Mouse (Mus musculus): ENCODE data around the gene Egflam.

The Egflam gene

GRCm38 (mm10) chr15:7290003-7290402 lies 108.2 kb downstream of the Egflam start:
- DNase-seq, result no peak

DNA sequence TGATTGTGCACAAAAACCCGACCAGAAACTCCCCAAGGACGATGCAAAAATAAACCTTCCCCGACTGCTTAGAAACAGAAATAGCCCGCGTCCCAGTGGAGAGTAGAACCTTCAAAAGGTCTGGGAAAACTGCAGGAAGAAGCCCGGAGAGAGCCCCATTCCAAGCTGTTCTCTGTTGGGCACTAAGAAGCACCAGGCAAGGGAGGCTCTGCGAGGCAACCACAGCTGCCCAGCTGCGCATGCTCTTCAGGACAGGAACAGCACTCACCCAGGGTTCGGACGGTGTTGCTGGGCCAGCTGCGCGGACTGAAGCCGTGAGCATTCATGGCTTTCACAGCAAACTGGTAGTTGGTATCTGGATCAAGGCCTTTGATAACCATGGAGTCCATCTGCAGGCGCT lies 108.7 kb downstream of the Egflam start:
- DNase-seq, result no peak

GRCm38 (mm10) chr15:7288841-7289424 lies 109.3 kb downstream of the Egflam start:
- DNase-seq, result no peak

DNA sequence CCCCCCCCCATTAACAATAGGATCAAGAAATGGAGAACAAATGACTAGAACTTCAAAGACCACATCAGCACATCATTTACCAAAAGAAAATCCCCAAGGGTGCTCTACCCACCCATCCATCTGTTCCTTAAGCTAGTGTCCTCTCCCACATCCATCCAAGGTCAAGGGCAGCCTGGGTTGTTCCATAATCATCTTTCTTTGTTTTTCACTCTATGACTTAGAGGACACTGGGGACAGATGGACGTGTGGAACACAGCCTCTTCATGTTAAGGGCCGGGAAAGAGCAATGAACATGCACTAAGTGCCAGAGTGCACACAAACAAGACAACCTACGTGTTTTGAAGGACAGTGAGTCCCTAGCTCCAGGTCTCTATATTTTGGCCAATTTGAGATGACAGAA lies 110.3 kb downstream of the Egflam start:
- DNase-seq, result no peak

GRCm38 (mm10) chr15:7281579-7281978 lies 116.6 kb downstream of the Egflam start:
- DNase-seq, result no peak

DNA sequence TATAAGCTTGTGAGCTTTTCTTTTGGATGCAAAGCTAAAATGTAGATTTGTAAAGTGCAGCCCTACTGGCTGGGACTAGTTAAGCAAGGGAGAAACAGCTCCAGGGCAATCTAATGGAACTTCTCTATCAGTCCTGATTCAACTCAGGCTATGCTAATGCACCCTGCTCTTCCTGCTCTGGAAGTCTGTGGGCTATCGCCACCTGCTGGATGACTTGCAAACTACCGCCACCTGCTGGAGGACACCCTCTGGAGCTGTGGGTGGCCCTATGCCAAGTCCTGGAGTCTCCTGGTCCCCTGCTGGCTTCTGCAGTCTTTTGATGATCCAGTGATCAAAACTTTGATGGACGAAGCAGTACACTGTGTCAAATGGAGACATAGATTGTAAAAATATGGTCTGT lies 134.4 kb downstream of the Egflam start:
- DNase-seq, result peak; percentile 84

DNA sequence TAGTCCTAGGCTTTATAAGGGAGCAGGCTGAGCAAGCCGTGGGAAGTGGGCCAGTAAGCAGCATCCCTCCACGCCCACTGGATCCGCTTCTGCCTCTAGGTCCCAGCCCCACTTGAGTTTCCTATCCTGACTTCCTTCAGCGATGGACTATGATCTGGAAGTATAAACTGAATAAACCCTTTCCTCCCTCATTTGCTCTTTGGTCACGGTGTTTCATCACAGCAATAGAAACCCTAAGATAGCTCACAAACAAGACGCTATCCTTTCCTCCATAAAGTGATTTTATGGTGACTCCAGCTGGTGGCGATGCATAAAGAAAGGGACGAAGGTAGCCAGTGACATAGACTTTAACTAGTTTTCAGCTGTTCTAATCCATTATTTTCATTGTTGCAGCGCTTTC lies 134.9 kb downstream of the Egflam start:
- no peak for DNase-seq

DNA sequence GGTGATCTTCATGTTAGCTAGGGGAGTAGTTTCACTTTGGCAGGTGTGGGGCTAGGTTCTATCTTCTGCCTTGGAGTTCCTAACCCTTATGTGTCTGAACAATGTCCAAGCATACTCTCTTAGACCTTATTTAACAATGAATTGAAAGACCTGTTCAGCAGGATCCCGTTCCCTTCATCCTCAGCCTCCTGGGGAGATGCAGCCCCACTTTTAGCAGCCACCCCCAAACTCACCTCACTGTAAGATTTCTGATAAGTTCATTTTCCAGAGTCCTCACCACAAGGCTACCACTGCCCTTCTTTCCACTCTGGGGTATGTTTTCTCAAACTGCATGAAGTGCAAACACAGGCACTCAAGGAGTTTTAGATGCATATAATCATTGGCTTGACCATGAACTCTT lies 136.8 kb downstream of the Egflam start:
- DNase-seq, result no peak

GRCm38 (mm10) chr15:7256577-7256976 lies 141.6 kb downstream of the Egflam start:
- no peak for DNase-seq

GRCm38 (mm10) chr15:7253326-7253725 lies 144.9 kb downstream of the Egflam start:
- no peak for DNase-seq

DNA sequence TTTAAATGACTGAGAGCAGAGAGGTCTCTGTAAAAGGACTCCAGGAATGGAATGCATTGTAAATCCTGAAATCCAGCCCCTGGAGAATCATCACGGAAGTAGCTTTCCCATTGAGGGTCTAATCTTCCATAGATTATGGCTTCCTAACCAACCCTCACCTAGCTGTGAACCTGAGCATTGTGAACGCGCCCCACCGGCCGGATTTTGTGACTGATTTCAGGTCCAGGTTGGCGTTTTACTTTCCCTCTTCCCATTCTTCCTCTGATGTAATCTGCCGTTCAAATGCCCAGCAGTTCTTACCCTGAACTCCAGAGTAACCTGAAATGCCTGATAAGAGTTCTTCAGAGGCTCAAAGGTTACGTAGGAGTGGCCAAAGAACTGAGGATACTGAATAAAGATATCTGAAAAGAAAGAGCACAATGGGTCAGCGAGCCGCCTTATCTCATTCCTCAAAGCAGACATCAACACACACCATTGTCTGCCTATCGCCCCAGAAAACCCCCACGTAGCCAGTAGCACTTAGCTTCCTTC lies 146.0 kb downstream of the Egflam start:
- DNase-seq, result no peak

GRCm38 (mm10) chr15:7251042-7251441 lies 147.2 kb downstream of the Egflam start:
- no peak for DNase-seq

DNA sequence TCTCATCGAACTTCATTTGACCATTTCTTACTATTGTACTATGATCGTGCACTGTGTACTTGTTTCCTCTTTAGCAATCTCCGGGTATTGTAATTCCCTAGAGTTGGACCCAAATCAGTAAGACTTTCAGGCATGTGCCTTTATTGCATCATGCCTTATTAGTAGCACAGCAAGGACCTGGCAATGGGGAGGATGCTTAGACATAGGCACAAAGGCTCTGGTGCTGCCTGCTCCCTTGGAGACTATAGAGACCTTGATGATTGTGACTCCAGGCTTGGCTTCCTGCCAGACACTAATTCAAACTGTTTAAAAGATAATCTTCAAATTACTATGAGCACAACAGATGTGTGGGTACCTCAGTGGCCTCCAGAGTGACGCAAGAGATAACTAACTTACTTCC lies 149.0 kb downstream of the Egflam start:
- no peak for DNase-seq

- no peak for DNase-seq
Measured at GRCm38 (mm10) chr15:7247321-7247720, 150.9 kb downstream of the Egflam start.

- no peak for DNase-seq
Measured at GRCm38 (mm10) chr15:7242161-7242850, 155.9 kb downstream of the Egflam start.

DNA sequence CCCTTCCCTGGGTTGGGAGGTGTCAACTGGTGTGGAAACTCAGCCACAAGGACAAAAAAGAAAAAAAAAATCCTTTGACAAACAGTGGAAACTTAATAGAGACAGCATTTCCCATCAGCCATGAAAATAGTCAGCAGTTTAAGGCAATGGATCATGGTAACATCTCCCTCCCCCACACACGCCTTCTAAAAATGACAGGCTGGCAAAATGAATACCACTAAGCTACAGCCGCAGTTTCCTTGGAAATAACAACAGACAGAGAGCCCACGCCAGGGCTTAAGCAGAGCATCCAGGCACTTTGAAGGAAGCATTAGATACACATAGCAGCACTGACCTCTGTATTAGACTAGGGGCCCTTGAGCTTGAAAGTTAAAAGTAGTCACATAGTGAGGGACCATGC lies 157.2 kb downstream of the Egflam start:
- DNase-seq, result no peak

GRCm38 (mm10) chr15:7239904-7240303 lies 158.3 kb downstream of the Egflam start:
- DNase-seq, result no peak

GRCm38 (mm10) chr15:7233393-7234090 lies 164.7 kb downstream of the Egflam start:
- no peak for DNase-seq

GRCm38 (mm10) chr15:7226225-7226624 lies 172.0 kb downstream of the Egflam start:
- DNase-seq, result peak; percentile 70

DNA sequence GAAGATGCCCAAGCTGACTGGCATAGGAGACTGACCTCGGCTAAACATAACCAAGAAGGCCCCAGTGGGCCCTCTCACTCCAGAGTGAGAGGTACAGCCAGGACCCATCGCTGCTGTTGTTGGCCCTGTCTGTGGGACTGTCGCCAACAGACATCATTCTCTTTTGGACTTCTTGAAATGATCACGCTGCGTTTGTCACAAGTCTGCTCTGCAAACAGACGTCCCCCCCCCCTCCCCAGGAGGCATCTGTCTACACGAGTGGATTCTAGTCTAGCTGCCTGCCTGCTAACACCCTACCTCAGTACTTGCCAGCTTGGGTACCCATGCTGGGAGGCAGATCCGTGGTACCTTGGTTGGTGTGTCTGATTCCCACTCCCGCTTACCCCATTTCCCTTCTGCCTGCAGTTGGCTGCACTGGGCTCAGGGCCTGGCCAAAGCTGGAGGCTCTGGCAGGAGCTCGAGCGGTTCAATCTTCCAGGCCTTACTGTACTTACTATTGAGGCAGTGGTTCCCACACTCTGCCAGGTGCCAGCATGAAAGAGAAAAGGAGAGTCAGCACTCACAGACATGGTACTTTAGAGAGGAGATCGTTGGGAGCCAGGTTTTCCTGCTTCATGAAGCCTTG lies 173.9 kb downstream of the Egflam start:
- no peak for DNase-seq

- DNase-seq, result no peak
Measured at GRCm38 (mm10) chr15:7222809-7223208, 175.4 kb downstream of the Egflam start.

DNA sequence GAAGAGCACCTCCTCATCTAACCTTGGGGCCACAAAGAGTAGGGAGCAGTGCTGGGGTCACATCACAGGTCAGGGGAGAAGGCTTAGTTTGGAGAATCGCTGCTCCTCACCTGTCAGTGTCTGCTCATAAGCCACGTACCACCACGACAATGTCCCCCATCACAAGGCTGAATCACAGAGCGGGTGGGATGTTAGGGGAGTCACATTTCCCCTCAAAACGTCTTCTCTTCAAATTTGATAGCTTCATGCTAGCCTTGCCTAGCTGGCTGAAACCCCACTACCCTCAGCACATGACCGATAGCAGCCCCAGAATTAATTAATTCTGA lies 181.0 kb downstream of the Egflam start:
- DNase-seq, result no peak

DNA sequence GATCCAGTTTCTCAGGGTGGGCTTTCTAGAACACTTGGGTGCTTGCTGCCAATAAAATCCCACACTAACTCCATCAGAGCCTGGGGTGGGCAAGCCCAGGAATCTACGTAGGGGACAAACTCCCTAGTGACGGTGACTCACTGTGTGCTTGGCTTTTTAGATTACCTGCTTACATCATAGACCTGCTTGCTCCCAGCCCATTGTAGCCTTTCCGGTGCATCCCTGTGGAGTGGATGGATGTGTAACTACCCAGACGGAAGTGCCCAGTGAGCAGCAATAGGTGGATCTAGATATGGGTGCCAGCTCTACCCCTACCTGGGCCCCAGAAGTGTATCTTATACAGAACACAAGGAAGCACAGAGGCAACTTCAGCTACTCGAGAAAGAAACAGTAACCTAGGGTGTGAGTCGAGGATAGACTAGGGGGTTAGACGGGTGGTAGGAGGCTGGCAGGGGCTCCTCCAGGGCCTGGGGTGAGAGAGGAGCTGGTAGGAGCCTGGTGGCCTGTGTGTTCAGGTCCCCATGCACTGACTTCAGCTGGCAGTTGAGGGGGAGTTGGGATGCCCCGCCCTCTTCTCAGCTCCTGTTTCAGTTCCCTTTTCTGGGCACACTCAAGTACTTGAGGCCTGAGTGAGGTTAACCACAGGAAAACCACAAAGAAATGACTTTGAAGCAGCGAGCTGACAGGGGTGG lies 181.5 kb downstream of the Egflam start:
- DNase-seq, result no peak

All from right cerebral cortex, postnatal 14 days (tissue).